Mouse (Mus musculus) hindbrain, postnatal 0 days (tissue): ENCODE data around the gene Arhgap29. TPM values are rescaled to one million over a fixed set of nuclear protein-coding genes. Genes with fewer than 3 reads are reported as not detected.

Experiments
- ATAC-seq: fragments of 200-750 bp; cut with Nextera tagmentation; 2 replicates; pipeline ENCODE4 v1.8.0; 2017; ENCODE audit warnings: mild to moderate bottlenecking, moderate TSS enrichment, moderate library complexity
- DNase-seq: peaks from one replicate; pipeline ENCODE4 v3.0.0-alpha.2; 2015; ENCODE audit warnings: low spot score
- H3K27ac ChIP-seq: fragments of 300-500 bp; sonication (generic); 2 replicates; pipeline ENCODE4 v1.5.1; 2014; ENCODE audit warnings: mild to moderate bottlenecking
- H3K27me3 ChIP-seq: fragments of 300-500 bp; sonication (generic); 2 replicates; pipeline ENCODE4 v1.6.1; 2014; ENCODE audit warnings: low read length, mixed read lengths; ENCODE audit not compliant: insufficient read depth
- H3K36me3 ChIP-seq: fragments of 300-500 bp; sonication (generic); 2 replicates; pipeline ENCODE4 v1.6.1; 2014; ENCODE audit warnings: low read length, mixed read lengths; ENCODE audit not compliant: insufficient read depth
- H3K4me1 ChIP-seq: fragments of 300-500 bp; sonication (generic); 2 replicates; pipeline ENCODE4 v1.6.1; 2014; ENCODE audit warnings: antibody characterized with exemption, low read length, mixed read lengths; ENCODE audit not compliant: insufficient read depth
- H3K4me2 ChIP-seq: fragments of 300-500 bp; sonication (generic); 2 replicates; pipeline ENCODE4 v1.6.1; 2014; ENCODE audit warnings: low read depth, mild to moderate bottlenecking, low read length, moderate library complexity, mixed read lengths
- H3K4me3 ChIP-seq: fragments of 300-500 bp; sonication (generic); 2 replicates; pipeline ENCODE4 v1.5.1; 2014; ENCODE audit warnings: low read length
- H3K9ac ChIP-seq: fragments of 300-500 bp; sonication (generic); replicated peaks from 2 replicates; pipeline ENCODE4 v1.6.1; 2014; ENCODE audit warnings: mild to moderate bottlenecking, low read length, moderate library complexity, mixed read lengths
- H3K9me3 ChIP-seq: fragments of 300-500 bp; sonication (generic); 2 replicates; pipeline ENCODE4 v1.6.1; 2016; ENCODE audit warnings: low read length, mixed read lengths
- CTCF ChIP-seq: IDR thresholded peaks from 2 replicates; pipeline ENCODE4 v1.5.1; 2016; ENCODE audit warnings: antibody characterized with exemption, control low read depth, low read depth
- WGBS: fragments of 180-500 bp; shearing (Covaris S2); extraction: QIAGEN DNeasy Blood & Tissue Kit; methylation state at CpG from one replicate; pipeline ENCODE4 v1.1.7; 2014; 5-methylcytosine and 5-hydroxymethylcytosine counted together
- polyA plus RNA-seq: library from polyadenylated mRNA; unstranded; fragments of >200 nt; fragmentation: Nextera tagmentation; extraction: Ambion mirVana; gene quantifications from 2 replicates; pipeline ENCODE4 v1.2.1, GENCODE M21; 2015
- total RNA-seq: library from RNA; depleted of rRNA; stranded (reverse); fragments of >200 nt; gene quantifications from 2 replicates; pipeline ENCODE4 v1.2.3, GENCODE M21; 2014

Gene Arhgap29
- total and polyA plus RNA-seq, 2 experiments from 2014 or later = 14.8 to 21.8 TPM

DNA sequence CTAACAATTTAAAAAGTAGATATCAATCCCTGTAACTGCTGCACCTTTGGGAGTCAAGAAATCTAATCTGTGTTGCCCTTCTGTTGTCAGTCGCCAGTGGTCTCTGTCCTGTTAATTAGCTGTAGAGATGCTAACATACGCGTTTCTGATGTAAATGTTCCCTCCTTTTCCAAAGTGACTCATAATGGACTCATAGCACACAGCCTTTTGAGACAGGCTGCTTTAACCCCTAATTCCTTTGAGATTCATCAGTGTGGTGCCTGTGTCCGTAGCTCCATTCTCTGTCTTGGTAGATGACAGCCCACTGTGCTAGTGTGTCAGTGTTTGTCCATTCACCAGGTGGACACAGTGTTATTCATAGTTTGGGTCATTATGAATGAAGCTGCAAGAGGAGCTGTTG is 42.8 kb downstream of the Arhgap29 start:
- H3K27me3 ChIP-seq = no peaks in the 10 kb centered on the region
- H3K9me3 ChIP-seq = no peaks in the 10 kb centered on the region
- no peak for TF ChIP-seq CTCF
- H3K4me2 ChIP-seq = no peak overlapping the region
- H3K36me3 ChIP-seq = no peaks in the 10 kb centered on the region
- DNase-seq (no peak), ATAC-seq (no peak)
- no peak overlapping the region for H3K9ac ChIP-seq
- H3K4me1 ChIP-seq = no peaks in the 10 kb centered on the region
- no peak overlapping the region for H3K4me3 ChIP-seq
- WGBS = 56% methylated on average over 4 of the region's 4 CpGs
- H3K27ac ChIP-seq = no peak overlapping the region

DNA sequence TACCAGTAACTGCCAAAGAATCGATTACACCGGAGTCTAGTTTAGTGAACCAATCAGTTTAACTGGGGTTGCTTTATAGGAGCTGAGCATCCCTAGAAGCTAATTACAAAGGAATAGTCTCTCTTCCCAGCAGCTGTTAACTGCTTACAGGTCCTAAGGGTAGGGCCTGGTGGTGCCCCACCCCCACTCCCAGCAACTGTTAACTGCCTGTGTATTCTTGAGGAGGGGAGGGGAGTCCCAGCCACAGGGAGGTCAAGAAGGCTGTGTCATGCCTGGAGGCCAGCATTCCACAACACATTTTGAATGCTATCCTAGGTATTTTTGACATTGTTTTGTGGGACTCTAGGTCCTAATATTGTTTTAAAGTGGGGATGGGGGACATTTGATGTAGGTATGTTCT is 47.6 kb downstream of the Arhgap29 start:
- no peak overlapping the region for H3K4me2 ChIP-seq
- no peak overlapping the region for H3K27ac ChIP-seq
- no peak overlapping the region for H3K4me3 ChIP-seq
- H3K9me3 ChIP-seq = no peaks in the 10 kb centered on the region
- no peak for TF ChIP-seq CTCF
- H3K4me1 ChIP-seq = no peaks in the 10 kb centered on the region
- no peak for DNase-seq
- ATAC-seq = no peak
- H3K36me3 ChIP-seq = no peaks in the 10 kb centered on the region
- 75% methylated on average over 2 of the region's 2 CpGs for WGBS
- H3K27me3 ChIP-seq = no peaks in the 10 kb centered on the region
- no peak overlapping the region for H3K9ac ChIP-seq

DNA sequence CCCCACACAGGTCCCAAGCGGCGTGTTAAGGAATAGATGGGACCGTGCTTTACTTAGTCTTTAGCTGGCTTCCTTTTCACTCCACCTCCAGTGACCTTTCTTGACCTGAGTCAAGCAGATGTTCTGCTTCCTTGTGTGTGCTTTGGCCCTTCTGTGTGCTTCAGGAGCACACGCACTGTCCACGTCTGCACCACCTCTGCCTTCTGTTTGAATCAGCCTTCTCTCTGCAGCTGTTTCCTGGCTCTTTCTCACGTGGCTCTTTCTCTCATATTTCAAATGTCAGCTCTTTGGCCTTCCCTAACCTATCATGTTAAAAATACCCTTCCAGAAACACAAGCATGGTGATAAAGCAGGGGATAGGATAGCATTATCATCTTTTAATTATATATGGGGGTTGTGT is 49.2 kb downstream of the Arhgap29 start:
- Histone ChIP-seq H3K4me2 (no peak overlapping the region), H3K9ac (no peak overlapping the region), H3K9me3 (no peaks in the 10 kb centered on the region), H3K27me3 (no peaks in the 10 kb centered on the region), H3K36me3 (no peaks in the 10 kb centered on the region), H3K4me1 (no peaks in the 10 kb centered on the region), H3K4me3 (no peak overlapping the region), H3K27ac (no peak overlapping the region)
- ATAC-seq = no peak
- DNase-seq = no peak
- 73% methylated on average over 6 of the region's 6 CpGs for WGBS
- no peak for TF ChIP-seq CTCF

DNA sequence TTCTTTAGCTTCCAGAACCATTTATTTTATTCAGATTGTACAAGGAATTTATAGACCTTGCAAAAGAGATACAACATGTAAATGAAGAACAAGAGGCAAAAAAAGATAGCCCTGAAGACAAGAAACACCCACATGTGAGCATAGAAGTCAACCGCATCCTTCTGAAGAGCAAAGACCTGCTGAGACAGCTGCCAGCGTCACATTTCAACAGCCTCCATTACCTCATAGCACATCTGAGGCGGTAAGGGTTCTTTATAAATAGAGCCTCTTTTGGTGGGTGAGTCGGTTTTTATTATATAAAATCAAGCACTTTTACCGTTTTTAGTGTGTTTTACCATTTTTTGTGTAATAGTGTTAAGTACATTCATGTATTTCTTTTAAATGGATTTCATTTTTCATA is 57.5 kb downstream of the Arhgap29 start:
- Histone ChIP-seq H3K27me3 (no peaks in the 10 kb centered on the region), H3K4me3 (no peak overlapping the region), H3K27ac (no peak overlapping the region), H3K4me2 (no peak overlapping the region), H3K9ac (no peak overlapping the region), H3K4me1 (no peaks in the 10 kb centered on the region), H3K9me3 (no peaks in the 10 kb centered on the region), H3K36me3 (no peaks in the 10 kb centered on the region; the same call in 1 of the 2 replicates)
- DNase-seq (no peak), ATAC-seq (no peak)
- TF ChIP-seq CTCF = no peak
- WGBS = 90% methylated on average over 5 of the region's 5 CpGs

DNA sequence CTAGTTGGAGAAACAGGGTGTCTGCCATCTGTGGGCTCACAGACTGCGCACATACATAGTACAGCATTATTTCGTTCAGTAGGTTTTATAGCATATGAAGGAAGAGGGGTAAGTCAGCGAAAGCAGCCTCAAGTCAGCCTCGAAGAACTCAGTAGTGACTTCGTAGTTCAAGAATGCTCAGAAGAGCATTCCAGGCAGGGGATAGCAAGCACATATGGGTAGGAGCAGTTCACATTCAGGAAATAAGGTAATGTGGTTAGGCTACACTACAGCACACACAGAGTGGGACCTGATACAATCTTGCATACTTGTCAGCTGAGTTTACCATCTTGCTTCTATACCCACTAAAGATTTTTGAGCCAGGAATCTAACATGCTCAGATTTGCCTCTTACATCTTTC is 58.0 kb downstream of the Arhgap29 start:
- no peak overlapping the region for H3K4me2 ChIP-seq
- TF ChIP-seq CTCF = no peak
- H3K27me3 ChIP-seq = no peaks in the 10 kb centered on the region
- WGBS = 89% methylated on average over 5 of the region's 5 CpGs
- H3K9ac ChIP-seq = no peak overlapping the region
- DNase-seq (no peak), ATAC-seq (no peak)
- H3K36me3 ChIP-seq = no peaks in the 10 kb centered on the region; the same call in 1 of the 2 replicates
- no peak overlapping the region for H3K4me3 ChIP-seq
- H3K9me3 ChIP-seq = no peaks in the 10 kb centered on the region
- no peak overlapping the region for H3K27ac ChIP-seq
- no peaks in the 10 kb centered on the region for H3K4me1 ChIP-seq

DNA sequence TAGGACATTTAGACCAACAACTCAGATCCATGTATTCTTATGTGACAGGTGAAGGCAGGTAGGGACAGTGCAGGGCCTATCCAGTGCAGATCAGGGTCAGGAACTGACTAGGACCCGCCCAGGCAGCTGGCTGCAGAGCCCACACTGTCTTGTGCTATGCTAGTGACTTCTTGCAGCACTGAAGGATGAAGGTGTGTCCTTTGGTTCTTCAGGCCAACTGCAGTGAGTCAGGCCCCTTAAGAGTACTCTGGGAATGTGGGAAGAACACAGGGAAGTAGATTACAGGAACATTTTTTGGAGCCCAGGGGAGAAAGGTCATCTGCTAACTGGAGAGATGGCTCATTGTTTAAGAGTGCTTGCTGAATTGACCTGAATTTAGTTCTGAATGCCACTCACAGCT is 60.1 kb downstream of the Arhgap29 start:
- H3K4me3 ChIP-seq = no peak overlapping the region
- H3K27me3 ChIP-seq = no peaks in the 10 kb centered on the region
- no peak overlapping the region for H3K9ac ChIP-seq
- 78% methylated on average over 1 of the region's 1 CpGs for WGBS
- H3K36me3 ChIP-seq = no peaks in the 10 kb centered on the region; the same call in 1 of the 2 replicates
- no peak for TF ChIP-seq CTCF
- ATAC-seq (no peak), DNase-seq (no peak)
- H3K9me3 ChIP-seq = no peaks in the 10 kb centered on the region
- no peaks in the 10 kb centered on the region for H3K4me1 ChIP-seq
- no peak overlapping the region for H3K4me2 ChIP-seq
- no peak overlapping the region for H3K27ac ChIP-seq

DNA sequence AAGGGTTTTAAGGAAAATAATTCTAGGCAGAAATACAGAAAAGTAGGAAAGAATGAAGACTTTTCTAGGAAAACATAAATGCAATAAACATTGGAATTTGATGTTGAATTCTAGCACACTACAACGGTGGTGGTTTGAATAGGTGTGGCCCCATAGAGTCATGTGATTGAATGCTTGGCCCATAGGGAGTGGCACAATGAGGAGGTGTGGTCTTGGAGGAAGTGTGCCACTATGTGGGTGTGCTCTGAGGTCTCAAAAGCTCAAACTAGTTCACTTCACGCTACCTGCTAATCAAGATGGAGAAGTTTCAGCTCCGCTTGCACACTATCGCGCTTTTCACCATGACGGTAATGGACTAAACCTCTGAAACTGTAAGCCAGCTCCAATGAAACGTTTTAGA is 66.1 kb downstream of the Arhgap29 start:
- no peak for TF ChIP-seq CTCF
- Histone ChIP-seq H3K4me2 (no peak overlapping the region), H3K27ac (no peak overlapping the region), H3K36me3 (no peaks in the 10 kb centered on the region), H3K4me3 (no peak overlapping the region), H3K4me1 (no peaks in the 10 kb centered on the region), H3K9me3 (no peaks in the 10 kb centered on the region), H3K9ac (no peak overlapping the region), H3K27me3 (no peaks in the 10 kb centered on the region)
- DNase-seq = no peak
- 92% methylated on average over 7 of the region's 7 CpGs for WGBS
- ATAC-seq = no peak

DNA sequence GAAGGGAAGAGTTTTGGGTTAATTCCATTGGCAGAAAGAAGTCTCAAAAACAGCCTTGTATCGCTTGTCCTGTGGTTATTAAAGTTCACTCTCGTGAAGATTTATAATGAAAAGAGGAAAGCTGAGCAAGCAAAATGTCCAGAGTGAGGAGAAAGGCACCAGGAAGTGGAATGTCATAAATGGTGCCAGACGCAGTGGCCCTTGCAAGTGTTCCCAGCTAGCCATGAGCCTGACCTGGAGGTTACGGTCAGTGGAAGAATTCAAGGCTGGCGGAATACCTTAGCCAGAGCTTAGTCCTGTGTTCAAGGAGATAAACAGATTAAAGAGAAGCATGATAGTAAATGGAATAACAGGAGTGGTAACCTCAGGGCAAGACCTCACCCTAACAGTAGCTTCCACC is 66.8 kb downstream of the Arhgap29 start:
- no peak overlapping the region for H3K4me3 ChIP-seq
- H3K27ac ChIP-seq = no peak overlapping the region
- H3K27me3 ChIP-seq = no peaks in the 10 kb centered on the region
- no peaks in the 10 kb centered on the region for H3K9me3 ChIP-seq
- WGBS = 91% methylated on average over 5 of the region's 5 CpGs
- H3K4me1 ChIP-seq = no peaks in the 10 kb centered on the region
- ATAC-seq (no peak), DNase-seq (no peak)
- H3K9ac ChIP-seq = no peak overlapping the region
- TF ChIP-seq CTCF = no peak
- no peak overlapping the region for H3K4me2 ChIP-seq
- H3K36me3 ChIP-seq = no peaks in the 10 kb centered on the region
